Mouse (Mus musculus): ENCODE measurements around the gene Mmp9. TPM values are rescaled to one million over a fixed set of nuclear protein-coding genes. Genes with fewer than 3 reads are reported as not detected.

Gene Mmp9
- 5.5 and 7.1 TPM in 2 replicates for polyA plus RNA-seq (2015; fragmentation: Nextera tagmentation; extraction: Ambion mirVana)

- Histone ChIP-seq H3K36me3 (no peaks in the 10 kb centered on the region), H3K4me3 (no peak within 1 kb of the TSS), H3K4me1 (peaks cover 42% of the 10 kb centered on the region), H3K9me3 (no peaks in the 10 kb centered on the region), H3K4me2 (replicated peaks) (no peak within 1 kb of the TSS), H3K9ac (no peak within 1 kb of the TSS), H3K27ac (no peak within 1 kb of the TSS), H3K27me3 (peaks cover 47% of the 10 kb centered on the region)
- 22% methylated on average over 10 of the region's 10 CpGs for WGBS
- peak; percentile 63; the same call in 1 of the 2 replicates for ATAC-seq (ENCODE audit: low FRiP score, low read depth)
Measured at GRCm38 (mm10) chr2:164940140-164940830, at the start of gene Mmp9. Gene Mmp9 (plus strand): TSS chr2:164940780.

- Histone ChIP-seq H3K9me3 (no peaks in the 10 kb centered on the region), H3K27ac (no peak overlapping the region), H3K36me3 (peaks cover 100% of the 10 kb centered on the region), H3K27me3 (no peaks in the 10 kb centered on the region), H3K4me2 (replicated peaks) (no peak overlapping the region), H3K4me1 (no peaks in the 10 kb centered on the region), H3K4me3 (no peak overlapping the region), H3K9ac (no peak overlapping the region)
- 87% methylated on average over 13 of the region's 13 CpGs for WGBS
- no peak for ATAC-seq (ENCODE audit: low FRiP score, low read depth)
Measured at GRCm38 (mm10) chr2:164891056-164891834, 49.3 kb upstream of the Mmp9 start.

- no peak overlapping the region for H3K27ac ChIP-seq
- H3K36me3 ChIP-seq, result peaks cover 100% of the 10 kb centered on the region
- 89% methylated on average over 15 of the region's 15 CpGs for WGBS
- no peak overlapping the region for H3K4me2 ChIP-seq (replicated peaks)
- no peaks in the 10 kb centered on the region for H3K9me3 ChIP-seq
- no peak overlapping the region for H3K9ac ChIP-seq
- no peaks in the 10 kb centered on the region for H3K4me1 ChIP-seq
- no peaks in the 10 kb centered on the region for H3K27me3 ChIP-seq
- no peak overlapping the region for H3K4me3 ChIP-seq
- no peak for ATAC-seq (ENCODE audit: low FRiP score, low read depth)
Measured at GRCm38 (mm10) chr2:164891908-164892695, 48.5 kb upstream of the Mmp9 start.

- Histone ChIP-seq H3K27me3 (no peaks in the 10 kb centered on the region), H3K4me3 (no peak overlapping the region), H3K4me1 (no peaks in the 10 kb centered on the region), H3K9ac (no peak overlapping the region), H3K36me3 (peaks cover 100% of the 10 kb centered on the region), H3K4me2 (replicated peaks) (no peak overlapping the region), H3K9me3 (no peaks in the 10 kb centered on the region), H3K27ac (no peak overlapping the region)
- WGBS, result 91% methylated on average over 6 of the region's 6 CpGs
- no peak for ATAC-seq (ENCODE audit: low FRiP score, low read depth)
Measured at GRCm38 (mm10) chr2:164892696-164893216, 47.8 kb upstream of the Mmp9 start.

- Histone ChIP-seq H3K4me1 (no peaks in the 10 kb centered on the region), H3K9me3 (no peaks in the 10 kb centered on the region), H3K4me3 (no peak overlapping the region), H3K4me2 (replicated peaks) (no peak overlapping the region), H3K36me3 (peaks cover 100% of the 10 kb centered on the region), H3K27me3 (no peaks in the 10 kb centered on the region), H3K27ac (no peak overlapping the region), H3K9ac (no peak overlapping the region)
- no peak for ATAC-seq (ENCODE audit: low FRiP score, low read depth)
- WGBS, result 60% methylated on average over 5 of the region's 5 CpGs
Measured at GRCm38 (mm10) chr2:164894048-164894447, 46.5 kb upstream of the Mmp9 start.

GRCm38 (mm10) chr2:164894644-164895043 lies 45.9 kb upstream of the Mmp9 start:
- Histone ChIP-seq H3K4me2 (replicated peaks) (no peak overlapping the region), H3K27ac (no peak overlapping the region), H3K9me3 (no peaks in the 10 kb centered on the region), H3K4me1 (no peaks in the 10 kb centered on the region), H3K4me3 (no peak overlapping the region), H3K27me3 (no peaks in the 10 kb centered on the region), H3K9ac (no peak overlapping the region), H3K36me3 (peaks cover 100% of the 10 kb centered on the region)
- WGBS, result 84% methylated on average over 1 of the region's 1 CpGs
- ATAC-seq (ENCODE audit: low FRiP score, low read depth), result no peak

GRCm38 (mm10) chr2:164895885-164896284 lies 44.7 kb upstream of the Mmp9 start:
- Histone ChIP-seq H3K36me3 (peaks cover 100% of the 10 kb centered on the region), H3K9ac (no peak overlapping the region), H3K4me2 (replicated peaks) (no peak overlapping the region), H3K4me3 (no peak overlapping the region), H3K9me3 (no peaks in the 10 kb centered on the region), H3K4me1 (no peaks in the 10 kb centered on the region), H3K27ac (no peak overlapping the region), H3K27me3 (no peaks in the 10 kb centered on the region)
- no peak for ATAC-seq (ENCODE audit: low FRiP score, low read depth)
- 94% methylated on average over 6 of the region's 6 CpGs for WGBS

- Histone ChIP-seq H3K4me1 (no peaks in the 10 kb centered on the region), H3K9ac (no peak overlapping the region), H3K27ac (no peak overlapping the region), H3K27me3 (no peaks in the 10 kb centered on the region), H3K36me3 (peaks cover 100% of the 10 kb centered on the region), H3K4me2 (replicated peaks) (no peak overlapping the region), H3K4me3 (no peak overlapping the region), H3K9me3 (no peaks in the 10 kb centered on the region)
- no peak for ATAC-seq (ENCODE audit: low FRiP score, low read depth)
- WGBS, result 92% methylated on average over 7 of the region's 7 CpGs
Measured at GRCm38 (mm10) chr2:164898008-164898407, 42.6 kb upstream of the Mmp9 start.

- Histone ChIP-seq H3K9ac (no peak overlapping the region), H3K9me3 (no peaks in the 10 kb centered on the region), H3K4me1 (no peaks in the 10 kb centered on the region), H3K4me2 (replicated peaks) (no peak overlapping the region), H3K4me3 (no peak overlapping the region), H3K36me3 (peaks cover 100% of the 10 kb centered on the region), H3K27ac (no peak overlapping the region), H3K27me3 (no peaks in the 10 kb centered on the region)
- ATAC-seq (ENCODE audit: low FRiP score, low read depth), result no peak
- WGBS, result 87% methylated on average over 15 of the region's 15 CpGs
Measured at GRCm38 (mm10) chr2:164899034-164899433, 41.5 kb upstream of the Mmp9 start.

GRCm38 (mm10) chr2:164899723-164900459 lies 40.7 kb upstream of the Mmp9 start:
- no peak overlapping the region for H3K9ac ChIP-seq
- H3K4me2 ChIP-seq (replicated peaks), result no peak overlapping the region
- no peak overlapping the region for H3K27ac ChIP-seq
- no peaks in the 10 kb centered on the region for H3K9me3 ChIP-seq
- peaks cover 100% of the 10 kb centered on the region for H3K36me3 ChIP-seq
- H3K27me3 ChIP-seq, result no peaks in the 10 kb centered on the region
- H3K4me3 ChIP-seq, result no peak overlapping the region
- 93% methylated on average over 16 of the region's 16 CpGs for WGBS
- no peaks in the 10 kb centered on the region for H3K4me1 ChIP-seq
- ATAC-seq (ENCODE audit: low FRiP score, low read depth), result no peak

GRCm38 (mm10) chr2:164901380-164901779 lies 39.2 kb upstream of the Mmp9 start:
- Histone ChIP-seq H3K4me1 (no peaks in the 10 kb centered on the region), H3K9ac (no peak overlapping the region), H3K4me3 (no peak overlapping the region), H3K27ac (no peak overlapping the region), H3K36me3 (peaks cover 100% of the 10 kb centered on the region), H3K9me3 (peaks cover 5% of the 10 kb centered on the region), H3K4me2 (replicated peaks) (no peak overlapping the region), H3K27me3 (no peaks in the 10 kb centered on the region)
- WGBS, result 93% methylated on average over 13 of the region's 13 CpGs
- ATAC-seq (ENCODE audit: low FRiP score, low read depth), result no peak
